Mouse (Mus musculus): ENCODE results near the gene Abhd15. TPM values are rescaled to one million over a fixed set of nuclear protein-coding genes. Genes with fewer than 3 reads are reported as not detected.

Abhd15 gene
- polyA plus RNA-seq, 1 experiment from 2014 or later = 3.9 TPM

DNA sequence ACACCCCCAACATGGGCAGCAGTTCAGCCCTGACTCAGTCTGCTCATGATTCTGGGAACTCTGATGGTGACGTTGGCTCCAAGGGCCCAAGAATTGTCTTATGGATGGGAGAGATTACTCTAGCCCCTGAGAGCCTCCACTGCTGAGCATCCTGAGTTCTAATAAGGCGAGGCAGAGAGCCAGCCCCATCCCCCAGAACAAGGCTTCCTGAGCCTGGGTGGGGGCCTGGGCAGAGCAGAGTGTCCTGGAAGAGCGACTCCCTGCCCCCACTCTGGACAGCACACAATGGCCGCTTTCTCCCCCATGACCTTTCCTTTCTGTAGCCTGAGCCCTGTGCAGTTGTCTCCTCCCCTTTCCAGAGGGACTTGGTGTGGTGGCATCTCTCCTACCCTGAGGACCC lies 17.1 kb upstream of the Abhd15 start:
- Histone ChIP-seq H3K4me2 (ENCODE audit: low read depth, low read length) (peak overlapping the region; percentile 12; the same call in 1 of the 2 replicates), H3K27me3 (ENCODE audit: control insufficient read depth, insufficient read depth, low read depth, low read length) (no peaks in the 10 kb centered on the region), H3K4me3 (ENCODE audit: low read length) (no peak overlapping the region), H3K9ac (ENCODE audit: low read length) (0 out of 2 replicates have a peak overlapping the region, but pooled peaks have one; percentile 2), H3K27ac (ENCODE audit: low read length) (peak overlapping the region; percentile 95), H3K4me1 (replicated peaks; ENCODE audit: control insufficient read depth, insufficient read depth, low read length) (peaks cover 41% of the 10 kb centered on the region), H3K36me3 (ENCODE audit: control insufficient read depth, insufficient read depth, low read length) (peaks cover 7% of the 10 kb centered on the region), H3K9me3 (ENCODE audit: control insufficient read depth, low read length) (no peaks in the 10 kb centered on the region)
- 43% methylated on average over 4 of the region's 4 CpGs for WGBS
- peak; percentile 10; the same call in 1 of the 2 replicates for ATAC-seq (ENCODE audit: low read depth)

DNA sequence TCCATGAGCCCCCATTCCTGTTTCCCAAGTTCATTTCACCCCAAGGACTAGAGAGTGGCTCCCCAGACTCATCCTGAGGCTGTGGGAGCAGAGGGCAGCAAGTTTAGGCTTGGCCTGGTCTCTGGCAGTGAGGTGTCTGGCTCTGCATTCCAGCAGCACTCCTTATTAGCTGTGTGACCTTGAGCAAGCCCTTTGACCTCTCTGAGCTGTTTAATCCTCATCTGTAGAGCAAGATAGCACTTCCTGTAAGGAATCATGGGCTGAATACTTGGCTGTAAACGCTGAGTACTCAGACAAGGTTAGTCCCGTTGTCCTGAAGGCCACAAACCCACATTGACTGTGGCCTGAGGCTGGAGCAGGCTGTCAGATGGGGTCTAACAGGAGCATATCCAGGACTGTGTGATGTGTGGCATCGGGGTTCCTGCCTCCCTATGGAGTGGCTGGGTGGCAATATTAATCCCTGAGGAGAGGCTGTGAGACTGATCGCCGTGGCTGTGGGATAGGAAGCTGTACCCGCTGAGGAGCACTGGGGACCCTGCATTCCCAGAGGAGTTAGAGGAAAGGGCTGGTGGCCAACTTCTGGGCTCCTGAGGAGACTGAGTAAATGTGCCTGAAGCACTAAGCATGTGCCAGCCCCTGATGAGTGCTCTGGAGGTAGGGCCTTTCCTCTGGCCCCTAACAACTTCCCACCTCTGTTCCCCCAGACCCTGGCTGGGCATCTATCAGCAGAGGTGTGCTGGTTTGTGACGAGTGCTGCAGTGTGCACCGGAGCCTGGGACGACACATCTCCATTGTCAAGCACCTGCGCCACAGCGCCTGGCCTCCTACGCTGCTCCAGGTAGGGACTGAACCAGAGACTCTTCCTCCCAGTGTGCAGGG lies 16.4 kb upstream of the Abhd15 start:
- peaks cover 41% of the 10 kb centered on the region for H3K4me1 ChIP-seq (replicated peaks; ENCODE audit: control insufficient read depth, insufficient read depth, low read length)
- no peaks in the 10 kb centered on the region for H3K9me3 ChIP-seq (ENCODE audit: control insufficient read depth, low read length)
- H3K4me2 ChIP-seq (ENCODE audit: low read depth, low read length) = no peak overlapping the region

GRCm38 (mm10) chr11:77499354-77499753 lies 15.6 kb upstream of the Abhd15 start:
- ATAC-seq (ENCODE audit: low read depth) = no peak
- Histone ChIP-seq H3K9me3 (ENCODE audit: control insufficient read depth, low read length) (no peaks in the 10 kb centered on the region), H3K4me2 (ENCODE audit: low read depth, low read length) (no peak overlapping the region), H3K9ac (ENCODE audit: low read length) (no peak overlapping the region), H3K4me1 (replicated peaks; ENCODE audit: control insufficient read depth, insufficient read depth, low read length) (peaks cover 39% of the 10 kb centered on the region), H3K27me3 (ENCODE audit: control insufficient read depth, insufficient read depth, low read depth, low read length) (no peaks in the 10 kb centered on the region), H3K4me3 (ENCODE audit: low read length) (no peak overlapping the region), H3K36me3 (ENCODE audit: control insufficient read depth, insufficient read depth, low read length) (peaks cover 15% of the 10 kb centered on the region), H3K27ac (ENCODE audit: low read length) (no peak overlapping the region)
- WGBS = 77% methylated on average over 7 of the region's 7 CpGs

More for the DNA sequence above, 16.4 kb upstream of the Abhd15 start:
- Histone ChIP-seq H3K36me3 (ENCODE audit: control insufficient read depth, insufficient read depth, low read length) (peaks cover 9% of the 10 kb centered on the region), H3K27me3 (ENCODE audit: control insufficient read depth, insufficient read depth, low read depth, low read length) (no peaks in the 10 kb centered on the region), H3K9ac (ENCODE audit: low read length) (0 out of 2 replicates have a peak overlapping the region, but pooled peaks have one; percentile 2), H3K27ac (ENCODE audit: low read length) (peak overlapping the region; percentile 95), H3K4me3 (ENCODE audit: low read length) (no peak overlapping the region)
- WGBS = 76% methylated on average over 12 of the region's 12 CpGs
- ATAC-seq (ENCODE audit: low read depth) = no peak

- peaks cover 27% of the 10 kb centered on the region for H3K36me3 ChIP-seq (ENCODE audit: control insufficient read depth, insufficient read depth, low read length)
- no peak for ATAC-seq (ENCODE audit: low read depth)
- no peaks in the 10 kb centered on the region for H3K27me3 ChIP-seq (ENCODE audit: control insufficient read depth, insufficient read depth, low read depth, low read length)
- H3K4me2 ChIP-seq (ENCODE audit: low read depth, low read length) = no peak overlapping the region
- no peaks in the 10 kb centered on the region for H3K9me3 ChIP-seq (ENCODE audit: control insufficient read depth, low read length)
- H3K9ac ChIP-seq (ENCODE audit: low read length) = no peak overlapping the region
- WGBS = 74% methylated on average over 17 of the region's 17 CpGs
- H3K27ac ChIP-seq (ENCODE audit: low read length) = no peak overlapping the region
- peaks cover 27% of the 10 kb centered on the region for H3K4me1 ChIP-seq (replicated peaks; ENCODE audit: control insufficient read depth, insufficient read depth, low read length)
- H3K4me3 ChIP-seq (ENCODE audit: low read length) = no peak overlapping the region
Observed at GRCm38 (mm10) chr11:77500361-77501325, 14.3 kb upstream of the Abhd15 start.

DNA sequence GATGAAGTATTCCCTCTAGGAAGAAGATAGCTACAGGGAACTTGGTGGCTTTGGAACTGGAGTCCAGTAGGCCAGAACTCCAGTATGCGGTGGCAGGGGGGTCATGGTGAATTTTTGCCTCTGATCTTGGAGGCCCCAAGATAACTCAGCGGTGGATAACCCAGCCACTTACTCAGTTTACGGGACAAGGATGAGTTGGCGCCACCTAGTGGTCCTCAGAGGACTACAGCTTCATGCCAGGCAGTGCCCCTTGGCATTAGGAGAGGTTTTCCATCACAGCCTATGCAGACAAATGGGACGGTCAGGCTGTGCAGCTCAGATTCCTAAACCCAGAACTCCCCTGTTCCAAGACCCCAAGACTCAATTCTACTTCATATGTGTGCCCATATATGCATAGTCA lies 13.5 kb upstream of the Abhd15 start:
- Histone ChIP-seq H3K9ac (ENCODE audit: low read length) (no peak overlapping the region), H3K27ac (ENCODE audit: low read length) (no peak overlapping the region), H3K9me3 (ENCODE audit: control insufficient read depth, low read length) (no peaks in the 10 kb centered on the region), H3K4me3 (ENCODE audit: low read length) (no peak overlapping the region), H3K36me3 (ENCODE audit: control insufficient read depth, insufficient read depth, low read length) (peaks cover 30% of the 10 kb centered on the region), H3K27me3 (ENCODE audit: control insufficient read depth, insufficient read depth, low read depth, low read length) (no peaks in the 10 kb centered on the region), H3K4me1 (replicated peaks; ENCODE audit: control insufficient read depth, insufficient read depth, low read length) (peaks cover 25% of the 10 kb centered on the region), H3K4me2 (ENCODE audit: low read depth, low read length) (no peak overlapping the region)
- 19% methylated on average over 5 of the region's 5 CpGs for WGBS
- no peak for ATAC-seq (ENCODE audit: low read depth)

DNA sequence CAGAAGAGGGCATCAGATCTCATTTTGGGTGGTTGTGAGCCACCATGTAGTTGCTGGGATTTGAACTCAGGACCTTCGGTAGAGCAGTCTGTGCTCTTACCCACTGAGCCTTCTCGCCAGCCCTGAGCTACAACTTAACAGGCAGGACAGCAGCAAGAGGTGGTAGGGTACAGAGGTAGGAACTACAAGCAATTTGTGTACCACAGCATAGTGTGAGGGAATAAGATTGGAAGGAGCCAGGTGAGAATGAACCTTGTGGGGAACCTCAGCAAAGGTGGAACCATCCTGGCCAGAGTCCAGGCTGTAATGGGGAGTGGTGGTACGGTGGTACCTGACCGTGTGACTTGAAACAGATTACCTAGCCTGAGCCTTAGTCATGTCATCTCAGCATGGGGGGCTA lies 12.9 kb upstream of the Abhd15 start:
- no peaks in the 10 kb centered on the region for H3K27me3 ChIP-seq (ENCODE audit: control insufficient read depth, insufficient read depth, low read depth, low read length)
- H3K4me1 ChIP-seq (replicated peaks; ENCODE audit: control insufficient read depth, insufficient read depth, low read length) = peaks cover 21% of the 10 kb centered on the region
- no peak overlapping the region for H3K27ac ChIP-seq (ENCODE audit: low read length)
- WGBS = 93% methylated on average over 4 of the region's 4 CpGs
- no peak overlapping the region for H3K4me3 ChIP-seq (ENCODE audit: low read length)
- H3K4me2 ChIP-seq (ENCODE audit: low read depth, low read length) = no peak overlapping the region
- no peaks in the 10 kb centered on the region for H3K9me3 ChIP-seq (ENCODE audit: control insufficient read depth, low read length)
- H3K36me3 ChIP-seq (ENCODE audit: control insufficient read depth, insufficient read depth, low read length) = peaks cover 33% of the 10 kb centered on the region
- no peak for ATAC-seq (ENCODE audit: low read depth)
- no peak overlapping the region for H3K9ac ChIP-seq (ENCODE audit: low read length)

DNA sequence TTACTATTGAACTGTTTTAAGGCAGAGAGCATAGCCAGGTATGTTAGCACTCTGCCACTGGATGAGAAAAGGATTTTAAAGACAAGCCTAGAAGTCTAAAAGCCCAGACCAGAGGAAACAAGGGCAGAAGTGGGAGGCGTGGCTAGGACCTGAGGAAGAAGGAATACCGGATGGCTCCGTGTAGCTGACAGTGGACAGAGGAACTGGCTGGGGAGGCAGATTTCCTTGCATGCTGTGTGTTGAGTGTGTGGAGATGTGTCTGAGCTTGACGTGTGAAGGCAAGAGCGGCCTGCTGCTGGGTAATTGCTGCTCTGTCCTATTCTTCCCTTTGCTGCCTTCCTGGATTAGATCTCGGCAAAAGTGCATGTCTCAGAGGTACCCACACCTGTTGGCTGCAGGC lies 12.4 kb upstream of the Abhd15 start:
- 65% methylated on average over 6 of the region's 6 CpGs for WGBS
- peaks cover 16% of the 10 kb centered on the region for H3K4me1 ChIP-seq (replicated peaks; ENCODE audit: control insufficient read depth, insufficient read depth, low read length)

DNA sequence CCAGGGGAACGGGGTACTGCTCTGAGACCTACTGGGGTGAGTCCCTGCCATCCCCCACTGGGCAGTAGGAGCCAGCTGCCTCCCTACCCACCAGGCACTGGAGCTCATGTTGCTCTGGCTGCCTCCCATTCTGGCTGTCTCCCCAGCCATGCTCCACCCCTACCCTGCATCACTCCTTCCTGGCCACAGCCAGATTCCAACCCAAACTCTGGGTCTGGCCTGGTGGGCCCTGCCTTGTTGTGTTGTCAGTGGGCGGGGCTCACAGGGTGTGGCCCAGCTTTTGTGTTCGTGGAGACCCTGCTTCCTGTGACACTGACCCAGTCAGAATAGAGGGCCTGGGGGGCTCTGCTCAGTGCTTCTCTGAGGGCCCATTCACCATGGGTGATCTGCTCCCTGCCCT lies 11.4 kb upstream of the Abhd15 start:
- ATAC-seq (ENCODE audit: low read depth) = peak; percentile 27
- Histone ChIP-seq H3K9ac (ENCODE audit: low read length) (no peak overlapping the region), H3K27ac (ENCODE audit: low read length) (no peak overlapping the region), H3K36me3 (ENCODE audit: control insufficient read depth, insufficient read depth, low read length) (peaks cover 33% of the 10 kb centered on the region), H3K4me3 (ENCODE audit: low read length) (no peak overlapping the region), H3K4me1 (replicated peaks; ENCODE audit: control insufficient read depth, insufficient read depth, low read length) (peaks cover 10% of the 10 kb centered on the region), H3K9me3 (ENCODE audit: control insufficient read depth, low read length) (no peaks in the 10 kb centered on the region), H3K4me2 (ENCODE audit: low read depth, low read length) (no peak overlapping the region), H3K27me3 (ENCODE audit: control insufficient read depth, insufficient read depth, low read depth, low read length) (no peaks in the 10 kb centered on the region)
- WGBS = 59% methylated on average over 3 of the region's 3 CpGs

More for the DNA sequence above, 12.4 kb upstream of the Abhd15 start:
- no peak for ATAC-seq (ENCODE audit: low read depth)
- Histone ChIP-seq H3K27me3 (ENCODE audit: control insufficient read depth, insufficient read depth, low read depth, low read length) (no peaks in the 10 kb centered on the region), H3K27ac (ENCODE audit: low read length) (no peak overlapping the region), H3K4me3 (ENCODE audit: low read length) (no peak overlapping the region), H3K9ac (ENCODE audit: low read length) (no peak overlapping the region), H3K4me2 (ENCODE audit: low read depth, low read length) (no peak overlapping the region), H3K36me3 (ENCODE audit: control insufficient read depth, insufficient read depth, low read length) (peaks cover 33% of the 10 kb centered on the region), H3K9me3 (ENCODE audit: control insufficient read depth, low read length) (no peaks in the 10 kb centered on the region)

- Histone ChIP-seq H3K4me1 (replicated peaks; ENCODE audit: control insufficient read depth, insufficient read depth, low read length) (peaks cover 10% of the 10 kb centered on the region), H3K9ac (ENCODE audit: low read length) (no peak overlapping the region), H3K36me3 (ENCODE audit: control insufficient read depth, insufficient read depth, low read length) (peaks cover 33% of the 10 kb centered on the region), H3K9me3 (ENCODE audit: control insufficient read depth, low read length) (no peaks in the 10 kb centered on the region), H3K4me3 (ENCODE audit: low read length) (no peak overlapping the region), H3K27ac (ENCODE audit: low read length) (no peak overlapping the region), H3K4me2 (ENCODE audit: low read depth, low read length) (no peak overlapping the region), H3K27me3 (ENCODE audit: control insufficient read depth, insufficient read depth, low read depth, low read length) (no peaks in the 10 kb centered on the region)
- ATAC-seq (ENCODE audit: low read depth) = no peak
- 85% methylated on average over 19 of the region's 19 CpGs for WGBS
Observed at GRCm38 (mm10) chr11:77504377-77504776, 10.5 kb upstream of the Abhd15 start.
